ENCODE assay signal across 8 mouse cellular contexts in genomic region chr17:49562701-49563415, GRCm38 (mm10). TPM values are rescaled to one million over a fixed set of nuclear protein-coding genes. Genes with fewer than 3 reads are reported as not detected.
A peak's percentile ranks its signal among the peaks of the same experiment; 100 is the strongest.
DNase-seq lines count a peak whose midpoint lies in the region; ATAC-seq and TF ChIP-seq lines count a peak whose summit lies in the region.

No protein-coding gene starts in this region.

- peak overlapping the region; percentile 66 for H3K4me3 ChIP-seq in lung, adult 2 months (replicated peaks; ENCODE audit: extremely low read depth, low read depth, low read length)
- peak overlapping the region; percentile 26 for H3K4me3 ChIP-seq in liver, embryonic 13.5 days (replicated peaks)
- peak overlapping the region; percentile 49 for H3K4me3 ChIP-seq in stomach, embryonic 16.5 days (replicated peaks; ENCODE audit: low read length)

- peak; percentile 54 for DNase-seq in cerebellum, adult 11-12 months
- no peak for DNase-seq in cerebellum, adult 8-10 months
- DNase-seq in lung, adult 2 months, result no peak
- no peak for DNase-seq in lung, postnatal 14 days
- no peak for DNase-seq in liver, embryonic 13.5 days
- no peak for DNase-seq in ovary, adult 18-20 months (ENCODE audit: low spot score)
- no peak for DNase-seq in urinary bladder, postnatal 25 days (ENCODE audit: low spot score)

- peak overlapping the region; percentile 30 for H3K4me2 ChIP-seq in liver, embryonic 13.5 days
- peak overlapping the region; percentile 74 for H3K4me2 ChIP-seq in stomach, embryonic 16.5 days (ENCODE audit: low read depth, low read length)

- no peak for ATAC-seq in liver, embryonic 13.5 days (ENCODE audit: low read depth)
- ATAC-seq in stomach, embryonic 16.5 days (ENCODE audit: insufficient read depth, low FRiP score), result 0 out of 2 replicates have a peak, but pooled peaks have one; percentile 30

- TF ChIP-seq CTCF in lung, adult 2 months (IDR thresholded peaks at IDR 0.05; ENCODE audit: insufficient read depth, low read length), result no peak

- H3K27me3 ChIP-seq in liver, embryonic 13.5 days, result peaks cover 44% of the 10 kb centered on the region
- H3K27me3 ChIP-seq in stomach, embryonic 16.5 days (ENCODE audit: control insufficient read depth, insufficient read depth, low read length), result no peaks in the 10 kb centered on the region

- H3K27ac ChIP-seq in liver, embryonic 13.5 days, result no peak overlapping the region
- H3K27ac ChIP-seq in stomach, embryonic 16.5 days (ENCODE audit: low read length), result peak overlapping the region; percentile 74; the same call in 1 of the 2 replicates

- TF ChIP-seq POLR2A in lung, adult 2 months (IDR thresholded peaks at IDR 0.05; ENCODE audit: borderline replicate concordance, extremely low read depth, low read depth, low read length), result no peak

- WGBS in lung, adult 2 months, result 16% methylated on average over 5 of the region's 5 CpGs
- 22% methylated on average over 5 of the region's 5 CpGs for WGBS in liver, embryonic 13.5 days (ENCODE audit: insufficient replicate concordance)
- 16% methylated on average over 5 of the region's 5 CpGs for WGBS in stomach, embryonic 16.5 days

- no peaks in the 10 kb centered on the region for H3K36me3 ChIP-seq in liver, embryonic 13.5 days
- H3K36me3 ChIP-seq in stomach, embryonic 16.5 days (ENCODE audit: control insufficient read depth, insufficient read depth, low read length), result no peaks in the 10 kb centered on the region

- no peaks in the 10 kb centered on the region for H3K9me3 ChIP-seq in liver, embryonic 13.5 days (replicated peaks)
- H3K9me3 ChIP-seq in stomach, embryonic 16.5 days (replicated peaks; ENCODE audit: control insufficient read depth, low read length), result no peaks in the 10 kb centered on the region

- no peak overlapping the region for H3K9ac ChIP-seq in liver, embryonic 13.5 days
- peak overlapping the region; percentile 70 for H3K9ac ChIP-seq in stomach, embryonic 16.5 days (ENCODE audit: low read length)

- no peaks in the 10 kb centered on the region; the same call in 1 of the 2 replicates for H3K4me1 ChIP-seq in lung, adult 2 months (ENCODE audit: control insufficient read depth, insufficient read depth, low read length)
- H3K4me1 ChIP-seq in liver, embryonic 13.5 days (replicated peaks), result no peaks in the 10 kb centered on the region
- H3K4me1 ChIP-seq in stomach, embryonic 16.5 days (ENCODE audit: control insufficient read depth, insufficient read depth, low read length), result peaks cover 9% of the 10 kb centered on the region; the same call in 1 of the 2 replicates

RNA-seq across cellular contexts. Expression of gene Daam2, which starts 1.3 kb away (rescaled TPM):
- 6.0 and 8.7 TPM in 2 replicates for polyA plus RNA-seq in lung, adult 2 months (2012; rRNA removed)
- 0.30 and 0.49 TPM in 2 replicates for polyA plus RNA-seq in liver, embryonic 13.5 days (2015; fragmentation: Nextera tagmentation; extraction: Ambion mirVana)
- 7.0 and 7.9 TPM in 2 replicates for polyA plus RNA-seq in stomach, embryonic 16.5 days (2015; fragmentation: Nextera tagmentation; extraction: Ambion mirVana)

RNA-seq across cellular contexts. Expression of gene Kif6, which starts 52.1 kb away (rescaled TPM):
- polyA plus RNA-seq in lung, adult 2 months (2012; rRNA removed), result 1.1 and 1.3 TPM in 2 replicates
- 0.10 and 0.36 TPM in 2 replicates for polyA plus RNA-seq in liver, embryonic 13.5 days (2015; fragmentation: Nextera tagmentation; extraction: Ambion mirVana)
- polyA plus RNA-seq in stomach, embryonic 16.5 days (2015; fragmentation: Nextera tagmentation; extraction: Ambion mirVana), result 1.2 and 1.5 TPM in 2 replicates
